Mouse (Mus musculus) embryonic fibroblast, embryonic 13.5 days (primary cell): ENCODE data around the gene Bach2.

ENCODE experiments used
- CTCF ChIP-seq: IDR thresholded peaks from 2 replicates; pipeline ENCODE4 v1.5.1; 2011; ENCODE audit warnings: mild to moderate bottlenecking, control low read depth, low read length, moderate library complexity, borderline replicate concordance; ENCODE audit not compliant: insufficient read depth
- POLR2A ChIP-seq: IDR thresholded peaks from 2 replicates; pipeline ENCODE4 v1.6.1; 2011; ENCODE audit warnings: low read depth, mild to moderate bottlenecking, control low read depth, low read length, moderate library complexity

DNA sequence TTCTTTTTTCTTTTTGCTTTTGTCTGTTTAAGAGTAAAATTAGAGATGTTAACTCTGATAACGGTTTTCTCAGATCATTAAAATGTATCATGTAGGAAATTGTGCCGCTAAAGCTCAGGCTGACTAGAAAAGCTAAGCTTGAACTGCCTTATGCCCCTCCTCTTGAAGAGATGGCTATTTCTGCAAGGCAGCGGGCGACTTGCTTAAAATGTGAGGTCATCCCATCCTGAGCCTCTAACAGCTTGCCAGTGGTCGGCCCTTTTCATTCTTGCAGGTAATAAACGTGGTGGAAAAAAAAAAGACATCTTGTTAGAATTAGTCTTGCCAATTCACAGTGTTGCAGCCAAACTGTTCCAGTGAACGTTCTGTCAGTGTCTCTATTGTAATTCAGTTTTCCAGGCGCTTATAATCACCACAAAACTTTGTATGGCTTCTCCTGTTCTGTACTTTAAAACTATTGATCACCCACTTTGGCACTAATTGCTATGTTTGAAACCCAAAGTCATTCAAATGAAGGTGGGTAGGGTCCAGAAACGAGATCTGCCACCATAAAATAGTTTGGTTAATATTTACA lies 1.9 kb downstream of the Bach2 start:
- TF ChIP-seq POLR2A, result no peak
- TF ChIP-seq CTCF, result no peak
